8 mouse cellular contexts compared by ENCODE assay signal in the genomic region with DNA sequence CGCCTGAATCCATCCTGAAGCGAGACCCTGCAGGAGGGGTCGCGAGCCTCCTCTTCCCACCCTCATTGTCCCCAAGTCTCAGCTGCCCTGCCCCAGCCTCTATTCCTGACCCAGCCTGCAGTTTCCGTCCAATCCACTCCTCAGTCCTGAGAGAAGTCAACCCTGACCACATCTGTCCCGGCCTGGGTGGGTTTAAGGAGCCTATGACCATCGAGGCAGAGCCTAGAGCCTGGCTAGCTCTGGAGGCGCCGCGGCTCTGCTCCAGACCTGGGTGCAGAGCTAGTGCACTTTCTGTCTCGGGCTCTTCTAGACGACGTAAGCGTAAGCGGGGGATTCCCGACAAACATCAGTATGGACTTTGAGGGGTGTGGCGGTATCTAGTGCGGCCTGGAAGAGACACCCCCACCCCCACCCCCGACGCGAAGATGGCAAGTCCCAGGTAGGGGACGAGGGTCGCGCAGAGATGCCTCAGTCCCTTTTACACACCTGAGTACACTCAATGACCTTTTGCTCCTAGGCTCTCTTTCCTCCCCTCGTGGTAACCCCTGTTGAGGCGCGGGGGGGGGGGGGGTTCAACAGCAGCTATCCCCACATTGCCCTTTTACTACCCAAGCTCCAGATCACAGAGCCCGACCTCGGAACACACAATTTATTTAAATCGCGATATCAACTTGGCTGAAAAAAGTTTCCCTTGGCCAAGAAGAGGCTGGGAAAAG. TPM values are rescaled to one million over a fixed set of nuclear protein-coding genes. Genes with fewer than 3 reads are reported as not detected.
DNase-seq lines count a peak whose midpoint lies in the region; ATAC-seq and TF ChIP-seq lines count a peak whose summit lies in the region.

No protein-coding gene starts in this region.

- H3K27ac ChIP-seq in heart, embryonic 11.5 days (ENCODE audit: low read depth, low read length), result no peak overlapping the region
- H3K27ac ChIP-seq in ES-Bruce4 (ENCODE audit: insufficient read depth, low read length), result no peak overlapping the region
- no peak overlapping the region for H3K27ac ChIP-seq in forebrain, embryonic 16.5 days (ENCODE audit: low read length)
- no peak overlapping the region for H3K27ac ChIP-seq in liver, embryonic 16.5 days (ENCODE audit: low read length)

- no peak for TF ChIP-seq EP300 in ES-Bruce4 (IDR thresholded peaks at IDR 0.05; ENCODE audit: insufficient read depth, low read depth, low read length)

- TF ChIP-seq CTCF in ES-Bruce4 (IDR thresholded peaks at IDR 0.05; ENCODE audit: low read depth, low read length), result no peak

- H3K9me3 ChIP-seq in heart, embryonic 11.5 days (replicated peaks; ENCODE audit: control insufficient read depth, low read length), result no peaks in the 10 kb centered on the region
- H3K9me3 ChIP-seq in ES-Bruce4 (replicated peaks; ENCODE audit: control insufficient read depth, insufficient read depth, low read length, poor library complexity, severe bottlenecking), result no peaks in the 10 kb centered on the region
- no peaks in the 10 kb centered on the region for H3K9me3 ChIP-seq in forebrain, embryonic 16.5 days (ENCODE audit: control insufficient read depth, low read length)
- no peaks in the 10 kb centered on the region for H3K9me3 ChIP-seq in liver, embryonic 16.5 days (replicated peaks; ENCODE audit: control insufficient read depth, low read length)

- no peak for ATAC-seq in heart, embryonic 11.5 days (replicated peaks; ENCODE audit: insufficient number of reproducible peaks, low FRiP score, low TSS enrichment)
- no peak for ATAC-seq in forebrain, embryonic 16.5 days
- ATAC-seq in liver, embryonic 16.5 days (ENCODE audit: low read depth), result no peak
- ATAC-seq in frontal cortex, adult (ENCODE audit: low TSS enrichment), result no peak

- intact Hi-C loops in left cerebral cortex, postnatal 14 days (cut with DNase I), result no loop called here

- no peak for TF ChIP-seq POLR2A in ES-Bruce4 (IDR thresholded peaks at IDR 0.05; ENCODE audit: insufficient read depth, low read length)

- peak overlapping the region; percentile 36 for H3K9ac ChIP-seq in heart, embryonic 11.5 days (ENCODE audit: low read depth, low read length)
- no peak overlapping the region for H3K9ac ChIP-seq in ES-Bruce4 (ENCODE audit: low read depth, poor library complexity, severe bottlenecking)
- H3K9ac ChIP-seq in forebrain, embryonic 16.5 days (replicated peaks; ENCODE audit: low read depth, low read length), result peak overlapping the region; percentile 78
- peak overlapping the region; percentile 60; the same call in 1 of the 2 replicates for H3K9ac ChIP-seq in liver, embryonic 16.5 days (ENCODE audit: low read depth, low read length)

- peaks cover 41% of the 10 kb centered on the region for H3K4me1 ChIP-seq in heart, embryonic 11.5 days (ENCODE audit: control insufficient read depth, insufficient read depth, low read length)
- H3K4me1 ChIP-seq in ES-Bruce4 (ENCODE audit: control insufficient read depth, insufficient read depth, low read length), result no peaks in the 10 kb centered on the region
- H3K4me1 ChIP-seq in forebrain, embryonic 16.5 days (replicated peaks; ENCODE audit: control insufficient read depth, insufficient read depth, low read length), result peaks cover 59% of the 10 kb centered on the region
- peaks cover 32% of the 10 kb centered on the region for H3K4me1 ChIP-seq in liver, embryonic 16.5 days (ENCODE audit: control insufficient read depth, low read depth, low read length)

- under 1% methylated on average over 31 of the region's 31 CpGs for whole genome bisulfite sequencing in heart, embryonic 11.5 days (ENCODE audit: insufficient replicate concordance)
- under 1% methylated on average over 29 of the region's 31 CpGs for WGBS in forebrain, embryonic 16.5 days
- 2% methylated on average over 31 of the region's 31 CpGs for WGBS in liver, embryonic 16.5 days (ENCODE audit: insufficient replicate concordance)

- peak overlapping the region; percentile 80 for H3K4me2 ChIP-seq in heart, embryonic 11.5 days
- peak overlapping the region; percentile 95 for H3K4me2 ChIP-seq in forebrain, embryonic 16.5 days (ENCODE audit: low read length)
- H3K4me2 ChIP-seq in liver, embryonic 16.5 days (ENCODE audit: low read depth, low read length), result peak overlapping the region; percentile 90

- H3K4me3 ChIP-seq in heart, embryonic 11.5 days (ENCODE audit: low read depth, low read length), result peak overlapping the region; percentile 56
- H3K4me3 ChIP-seq in ES-Bruce4 (ENCODE audit: low read depth, low read length), result peak overlapping the region; percentile 69
- peak overlapping the region; percentile 77 for H3K4me3 ChIP-seq in forebrain, embryonic 16.5 days (replicated peaks; ENCODE audit: low read length)
- peak overlapping the region; percentile 64 for H3K4me3 ChIP-seq in liver, embryonic 16.5 days (ENCODE audit: low read depth, low read length)

- peaks cover 82% of the 10 kb centered on the region for H3K27me3 ChIP-seq in heart, embryonic 11.5 days (ENCODE audit: control insufficient read depth, insufficient read depth, low read length)
- H3K27me3 ChIP-seq in ES-Bruce4 (ENCODE audit: control insufficient read depth, insufficient read depth, low read length, poor library complexity, severe bottlenecking), result peaks cover 35% of the 10 kb centered on the region
- H3K27me3 ChIP-seq in forebrain, embryonic 16.5 days (replicated peaks; ENCODE audit: control insufficient read depth, insufficient read depth, low read length), result peaks cover 49% of the 10 kb centered on the region
- H3K27me3 ChIP-seq in liver, embryonic 16.5 days (ENCODE audit: control insufficient read depth, insufficient read depth, low read depth, low read length), result peaks cover 97% of the 10 kb centered on the region

- DNase-seq in heart, postnatal 4 days, result no peak
- no peak for DNase-seq in left cerebral cortex, postnatal 14 days (ENCODE audit: low spot score in 2 of 2)
- DNase-seq in layer of hippocampus, adult 9-11 months, result no peak

- peaks cover 4% of the 10 kb centered on the region for H3K36me3 ChIP-seq in heart, embryonic 11.5 days (ENCODE audit: control insufficient read depth, insufficient read depth, low read length)
- no peaks in the 10 kb centered on the region for H3K36me3 ChIP-seq in ES-Bruce4 (ENCODE audit: control insufficient read depth, insufficient read depth, low read length, poor library complexity, severe bottlenecking)
- no peaks in the 10 kb centered on the region for H3K36me3 ChIP-seq in forebrain, embryonic 16.5 days (ENCODE audit: control insufficient read depth, insufficient read depth)
- no peaks in the 10 kb centered on the region for H3K36me3 ChIP-seq in liver, embryonic 16.5 days (ENCODE audit: control insufficient read depth, insufficient read depth)

RNA-seq across cellular contexts. Expression of a gene that starts 1.1 kb away (rescaled TPM):
- polyA plus RNA-seq in heart, embryonic 11.5 days (2014; fragmentation: Nextera tagmentation; extraction: Ambion mirVana), result 6.7 and 7.8 TPM in 2 replicates
- total RNA-seq in heart, postnatal 4 days (2021), result 1 to 10 TPM; 5.6 to 5.7 TPM
- 0.75 and 1.7 TPM in 2 replicates for polyA plus RNA-seq in ES-Bruce4 (2011; ENCODE audit: insufficient read depth, insufficient read length, low read depth, missing spikeins)
- 12.3 and 13.4 TPM in 2 replicates for polyA plus RNA-seq in forebrain, embryonic 16.5 days (2015; fragmentation: Nextera tagmentation; extraction: Ambion mirVana)
- polyA plus RNA-seq in liver, embryonic 16.5 days (2015; fragmentation: Nextera tagmentation; extraction: Ambion mirVana), result 3.0 and 3.1 TPM in 2 replicates
- total RNA-seq in left cerebral cortex, postnatal 14 days (2021), result 10 to 100 TPM; 12.9 to 15.4 TPM

RNA-seq across cellular contexts. Expression of a gene that starts 19.1 kb away (rescaled TPM):
- polyA plus RNA-seq in heart, embryonic 11.5 days (2014; fragmentation: Nextera tagmentation; extraction: Ambion mirVana), result 23.6 and 23.8 TPM in 2 replicates
- 1 to 10 TPM; 7.6 to 7.8 TPM for total RNA-seq in heart, postnatal 4 days (2021)
- 11.6 and 12.9 TPM in 2 replicates for polyA plus RNA-seq in ES-Bruce4 (2011; ENCODE audit: insufficient read depth, insufficient read length, low read depth, missing spikeins)
- 24.9 and 26.7 TPM in 2 replicates for polyA plus RNA-seq in forebrain, embryonic 16.5 days (2015; fragmentation: Nextera tagmentation; extraction: Ambion mirVana)
- polyA plus RNA-seq in liver, embryonic 16.5 days (2015; fragmentation: Nextera tagmentation; extraction: Ambion mirVana), result 2.6 and 3.3 TPM in 2 replicates
- total RNA-seq in left cerebral cortex, postnatal 14 days (2021), result 1 to 10 TPM; 2.4 to 3.4 TPM

RNA-seq across cellular contexts. Expression of a gene that starts 44.1 kb away (rescaled TPM):
- 6.3 and 7.7 TPM in 2 replicates for polyA plus RNA-seq in heart, embryonic 11.5 days (2014; fragmentation: Nextera tagmentation; extraction: Ambion mirVana)
- total RNA-seq in heart, postnatal 4 days (2021), result 10 to 100 TPM; 30.5 to 34.9 TPM
- polyA plus RNA-seq in ES-Bruce4 (2011; ENCODE audit: insufficient read depth, insufficient read length, low read depth, missing spikeins), result 0.32 and 0.46 TPM in 2 replicates
- 18.1 and 18.5 TPM in 2 replicates for polyA plus RNA-seq in forebrain, embryonic 16.5 days (2015; fragmentation: Nextera tagmentation; extraction: Ambion mirVana)
- 2.5 and 2.9 TPM in 2 replicates for polyA plus RNA-seq in liver, embryonic 16.5 days (2015; fragmentation: Nextera tagmentation; extraction: Ambion mirVana)
- total RNA-seq in left cerebral cortex, postnatal 14 days (2021), result 10 to 100 TPM; 63.2 to 74.0 TPM

RNA-seq across cellular contexts. Expression of a gene that starts 53.9 kb away (rescaled TPM):
- polyA plus RNA-seq in heart, embryonic 11.5 days (2014; fragmentation: Nextera tagmentation; extraction: Ambion mirVana), result not detected in 2 replicates
- not detected for total RNA-seq in heart, postnatal 4 days (2021)
- polyA plus RNA-seq in ES-Bruce4 (2011; ENCODE audit: insufficient read depth, insufficient read length, low read depth, missing spikeins), result not detected in 2 replicates
- polyA plus RNA-seq in forebrain, embryonic 16.5 days (2015; fragmentation: Nextera tagmentation; extraction: Ambion mirVana), result not detected in 2 replicates
- polyA plus RNA-seq in liver, embryonic 16.5 days (2015; fragmentation: Nextera tagmentation; extraction: Ambion mirVana), result not detected in 2 replicates
- not detected for total RNA-seq in left cerebral cortex, postnatal 14 days (2021)
